Mouse (Mus musculus) C2C12 (cell line): ENCODE data around the gene Vasn. TPM values are rescaled to one million over a fixed set of nuclear protein-coding genes. Genes with fewer than 3 reads are reported as not detected.

Source experiments
- H3K27me3 ChIP-seq: one replicate; pipeline ENCODE4 v1.6.1; 2011; ENCODE audit not compliant: control insufficient read depth, insufficient read depth, insufficient read length
- H3K36me3 ChIP-seq: one replicate; pipeline ENCODE4 v1.6.1; 2011; ENCODE audit not compliant: control insufficient read depth, insufficient read depth
- H3K4me3 ChIP-seq: one replicate; pipeline ENCODE4 v1.5.1; 2011; ENCODE audit warnings: mild to moderate bottlenecking, control low read depth; ENCODE audit not compliant: poor library complexity, insufficient read depth, severe bottlenecking
- H3K79me2 ChIP-seq: one replicate; pipeline ENCODE4 v1.6.1; 2011; ENCODE audit not compliant: control insufficient read depth, insufficient read depth
- H3K79me3 ChIP-seq: one replicate; pipeline ENCODE4 v1.6.1; 2011; ENCODE audit warnings: low read depth, control low read depth
- H3ac ChIP-seq: one replicate; pipeline ENCODE3; 2011; ENCODE audit warnings: low read depth; ENCODE audit not compliant: control insufficient read depth, insufficient read length
- CEBPB ChIP-seq: IDR thresholded peaks from one replicate; pipeline ENCODE4 v1.6.1; 2011; ENCODE audit warnings: low read depth, mild to moderate bottlenecking, control low read depth, moderate library complexity
- CTCF ChIP-seq: IDR thresholded peaks from one replicate; pipeline ENCODE4 v1.5.1; 2011; ENCODE audit not compliant: control insufficient read depth, insufficient read depth, insufficient read length
- FOSL1 ChIP-seq: IDR thresholded peaks from one replicate; pipeline ENCODE4 v1.8.0; 2011; ENCODE audit warnings: mild to moderate bottlenecking, low read length; ENCODE audit not compliant: poor library complexity, insufficient read depth, severe bottlenecking
- MAX ChIP-seq: IDR thresholded peaks from one replicate; pipeline ENCODE4 v1.6.1; 2011; ENCODE audit warnings: mild to moderate bottlenecking, control low read depth
- MYOD1 ChIP-seq: IDR thresholded peaks from one replicate; pipeline ENCODE4 v1.6.1; 2011; ENCODE audit warnings: low read depth; ENCODE audit not compliant: control insufficient read depth, insufficient read length
- MYOG ChIP-seq: IDR thresholded peaks from one replicate; pipeline ENCODE4 v1.6.1; 2011; ENCODE audit not compliant: control insufficient read depth, insufficient read length; ENCODE audit errors: extremely low read depth
- USF1 ChIP-seq: IDR thresholded peaks from one replicate; pipeline ENCODE4 v1.6.1; 2011; ENCODE audit warnings: low read depth, mild to moderate bottlenecking, control low read depth, moderate library complexity
- polyA plus RNA-seq: library from polyadenylated mRNA; unstranded; fragments of >200 nt; fragmentation: generic; extraction: Trizol; gene quantifications from one replicate; pipeline ENCODE4 v1.2.1, GENCODE M21; 2012; ENCODE audit warnings: missing spikeins

The Vasn gene
- polyA plus RNA-seq, 1 experiment = 49.6 TPM

DNA sequence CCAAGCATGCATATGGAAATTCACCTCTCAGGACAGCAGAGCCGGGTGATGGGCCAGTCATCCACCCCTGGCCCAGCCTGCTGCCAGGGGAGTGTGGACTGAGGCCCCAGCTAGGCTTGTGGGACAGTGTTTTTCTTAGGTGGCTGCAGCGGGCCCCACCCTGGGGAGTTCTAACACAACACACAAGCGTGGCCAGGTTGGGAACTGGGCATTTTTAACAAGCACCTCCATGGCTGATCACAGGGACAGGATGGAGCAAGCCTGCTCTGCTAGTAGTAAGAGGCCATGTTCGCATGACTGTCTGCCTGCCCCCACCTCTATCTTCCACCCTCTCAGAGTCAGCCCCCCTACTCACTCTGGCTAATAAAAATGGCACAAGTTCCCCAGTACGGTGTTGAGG is 41.7 kb upstream of the Vasn start:
- Histone ChIP-seq H3K27me3 (no peaks in the 10 kb centered on the region), H3K36me3 (peaks cover 13% of the 10 kb centered on the region), H3K4me3 (no peak overlapping the region), H3ac (no peak overlapping the region), H3K79me2 (peaks cover 95% of the 10 kb centered on the region), H3K79me3 (peaks cover 81% of the 10 kb centered on the region)
- TF ChIP-seq MYOG (no peak), MYOD1 (no peak)

DNA sequence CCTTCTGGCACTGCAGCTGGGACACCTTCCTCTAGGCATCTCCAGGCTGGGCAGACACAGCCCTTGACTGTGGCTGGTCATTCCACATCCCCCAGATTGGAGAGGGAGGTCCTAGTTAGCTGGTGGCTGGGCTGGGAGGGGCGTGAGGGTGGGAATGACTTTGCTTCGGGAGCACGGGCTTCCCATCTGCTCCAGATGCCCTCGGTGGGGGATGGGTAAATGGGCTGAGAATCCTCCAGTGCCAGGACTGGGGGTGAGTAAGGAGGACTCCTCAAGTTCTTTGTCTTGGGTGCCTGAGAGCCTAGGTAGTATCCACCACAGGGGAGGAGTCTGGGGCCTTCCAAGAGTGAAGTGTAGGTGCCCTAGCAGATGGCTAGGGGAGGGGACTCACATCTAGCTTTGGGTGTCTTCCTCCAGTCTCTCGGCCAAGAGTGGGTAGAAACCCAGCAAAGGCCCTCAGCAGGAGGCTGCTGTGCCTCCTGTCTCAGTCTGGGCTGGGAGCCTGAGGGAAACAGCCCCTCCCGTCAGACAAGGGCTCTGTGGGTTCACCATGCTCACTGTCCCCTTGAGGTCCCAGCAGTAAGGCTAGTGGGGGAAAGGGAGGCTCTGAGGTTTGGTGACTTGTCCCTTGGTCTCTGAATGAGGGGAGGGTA is 40.7 kb upstream of the Vasn start:
- Histone ChIP-seq H3K79me2 (peaks cover 95% of the 10 kb centered on the region), H3ac (no peak overlapping the region), H3K36me3 (peaks cover 13% of the 10 kb centered on the region), H3K27me3 (no peaks in the 10 kb centered on the region), H3K79me3 (peaks cover 89% of the 10 kb centered on the region), H3K4me3 (no peak overlapping the region)
- no peak for TF ChIP-seq CEBPB
- no peak for TF ChIP-seq CTCF
- TF ChIP-seq MAX = no peak
- TF ChIP-seq MYOG = no peak
- TF ChIP-seq USF1 = no peak
- TF ChIP-seq FOSL1 = no peak
- no peak for TF ChIP-seq MYOD1

DNA sequence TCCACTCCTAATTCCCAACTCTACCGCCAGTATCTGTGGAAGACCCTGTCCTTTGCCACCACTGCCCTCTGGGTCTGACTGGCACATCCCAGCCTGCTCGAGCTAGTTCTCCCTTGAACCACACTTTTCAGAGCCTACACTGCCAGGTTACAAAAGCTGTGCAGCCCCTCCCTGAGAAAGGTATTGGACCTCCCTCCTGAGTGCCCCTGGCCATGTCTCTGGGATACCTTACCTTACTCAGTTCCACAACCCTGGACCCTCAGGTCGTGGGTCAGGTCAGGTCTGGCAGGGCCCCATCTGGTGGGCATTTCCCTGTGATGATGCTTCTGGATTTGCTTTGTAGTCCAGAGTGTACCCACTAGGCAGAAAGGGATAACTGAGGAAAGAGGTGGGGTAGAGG is 40.1 kb upstream of the Vasn start:
- Histone ChIP-seq H3K79me2 (peaks cover 100% of the 10 kb centered on the region), H3K27me3 (no peaks in the 10 kb centered on the region)
- no peak for TF ChIP-seq MYOG

DNA sequence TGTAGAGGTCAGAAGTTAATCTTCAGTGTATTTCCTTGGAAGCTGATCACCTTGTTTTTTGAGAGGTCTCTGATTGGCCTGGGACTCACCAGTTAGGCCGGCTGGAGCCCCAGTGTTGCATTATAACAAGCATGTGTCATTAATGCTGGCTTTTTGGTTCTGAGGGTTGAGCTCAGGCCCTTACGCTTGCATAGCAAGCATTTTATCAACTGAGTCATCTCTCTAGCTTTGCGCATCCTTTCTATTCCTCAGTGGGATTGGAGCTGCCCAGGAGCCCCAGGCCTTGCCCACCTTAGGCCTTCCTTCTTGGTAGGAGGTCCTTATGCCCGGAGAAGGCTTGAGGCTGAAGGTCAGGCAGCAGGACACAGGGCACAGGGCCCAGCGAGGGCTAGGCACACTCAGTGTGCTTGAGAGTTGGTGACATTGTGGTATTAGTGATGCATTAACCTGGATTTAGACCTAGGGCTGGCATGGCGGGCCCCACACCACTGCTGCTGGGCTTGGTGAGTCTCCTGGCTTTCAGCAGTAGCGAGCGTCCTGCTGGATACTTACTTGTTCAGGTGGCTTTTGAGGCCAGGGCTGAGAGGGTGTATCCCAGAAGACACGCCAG is 38.9 kb upstream of the Vasn start:
- TF ChIP-seq USF1 (no peak), MAX (no peak), MYOD1 (no peak), FOSL1 (no peak), CTCF (no peak), MYOG (no peak), CEBPB (no peak)
- H3K79me3 ChIP-seq = peaks cover 97% of the 10 kb centered on the region
- no peaks in the 10 kb centered on the region for H3K27me3 ChIP-seq

More for the DNA sequence above, 40.1 kb upstream of the Vasn start:
- Histone ChIP-seq H3ac (no peak overlapping the region), H3K79me3 (peaks cover 95% of the 10 kb centered on the region), H3K4me3 (no peak overlapping the region), H3K36me3 (peaks cover 13% of the 10 kb centered on the region)

DNA sequence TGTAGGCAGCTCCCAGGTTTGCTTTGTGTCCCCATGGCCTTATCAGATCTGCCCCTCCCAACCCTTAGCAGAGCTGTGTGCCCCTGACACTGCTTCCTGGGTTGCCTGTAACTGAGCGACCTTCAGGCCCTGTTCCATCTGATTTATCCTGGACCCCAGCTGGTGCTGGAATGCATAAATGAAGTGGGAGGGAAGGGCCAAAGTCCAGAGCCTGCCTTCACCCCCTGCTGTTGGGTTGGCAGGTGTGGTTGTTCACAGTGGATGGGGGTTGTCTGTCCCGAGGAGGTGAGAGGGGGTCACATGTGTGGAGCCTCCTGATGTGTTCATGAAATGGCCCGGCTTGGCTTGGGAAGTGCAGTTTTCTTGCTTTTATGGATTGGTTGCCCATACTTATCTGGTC is 37.6 kb upstream of the Vasn start:
- no peak overlapping the region for H3K4me3 ChIP-seq
- no peaks in the 10 kb centered on the region for H3K27me3 ChIP-seq
- H3K79me3 ChIP-seq = peaks cover 95% of the 10 kb centered on the region
- no peak overlapping the region for H3ac ChIP-seq
- TF ChIP-seq MYOG = no peak
- TF ChIP-seq CTCF = no peak
- no peak for TF ChIP-seq MAX
- no peak for TF ChIP-seq CEBPB
- no peak for TF ChIP-seq USF1
- no peak for TF ChIP-seq FOSL1
- no peak for TF ChIP-seq MYOD1
- H3K36me3 ChIP-seq = peaks cover 13% of the 10 kb centered on the region
- peaks cover 100% of the 10 kb centered on the region for H3K79me2 ChIP-seq

More for the DNA sequence above, 38.9 kb upstream of the Vasn start:
- Histone ChIP-seq H3K79me2 (peaks cover 100% of the 10 kb centered on the region), H3K36me3 (peaks cover 13% of the 10 kb centered on the region), H3K4me3 (no peak overlapping the region), H3ac (no peak overlapping the region)

DNA sequence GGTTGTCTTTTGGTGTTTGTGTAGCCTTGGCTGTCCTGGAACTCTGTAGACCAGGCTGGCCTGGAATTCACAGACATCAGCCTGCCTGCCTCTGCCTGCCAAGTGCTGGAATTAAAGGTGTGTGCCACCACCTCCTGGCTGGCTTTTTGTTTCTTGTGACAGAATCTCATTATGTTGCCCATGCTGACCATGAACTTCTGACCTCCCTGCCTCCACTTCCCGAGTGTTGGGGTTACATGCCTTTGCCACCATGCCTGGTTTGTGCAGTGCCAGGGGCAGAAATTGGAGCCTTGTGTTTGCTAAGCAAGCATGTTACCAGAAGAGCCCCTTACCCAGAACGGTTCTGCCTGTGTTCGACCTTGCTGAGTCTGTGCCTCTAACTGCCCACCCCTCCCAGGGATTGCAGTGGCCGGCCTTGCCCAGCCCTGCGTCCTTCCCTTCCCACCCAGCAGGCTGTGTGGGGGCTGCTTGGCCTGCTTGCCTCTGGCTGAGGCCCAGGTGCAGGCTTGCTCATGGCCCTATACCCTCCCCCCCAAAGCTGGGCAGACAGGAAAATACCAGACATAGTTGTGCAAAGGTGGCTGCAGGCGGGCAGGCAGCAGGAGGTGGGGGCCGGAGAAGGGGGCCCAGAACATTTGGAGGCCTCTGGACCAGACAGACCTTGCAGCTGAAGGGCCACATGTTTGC is 36.8 kb upstream of the Vasn start:
- peaks cover 100% of the 10 kb centered on the region for H3K79me2 ChIP-seq
- H3K79me3 ChIP-seq = peaks cover 94% of the 10 kb centered on the region
- H3K27me3 ChIP-seq = no peaks in the 10 kb centered on the region
- no peak for TF ChIP-seq MYOD1
- no peak for TF ChIP-seq CTCF
- no peak for TF ChIP-seq USF1
- TF ChIP-seq FOSL1 = no peak
- TF ChIP-seq CEBPB = no peak
- TF ChIP-seq MYOG = no peak
- no peak for TF ChIP-seq MAX
- no peak overlapping the region for H3K4me3 ChIP-seq
- H3ac ChIP-seq = no peak overlapping the region
- H3K36me3 ChIP-seq = peaks cover 10% of the 10 kb centered on the region
